In the genomic region with DNA sequence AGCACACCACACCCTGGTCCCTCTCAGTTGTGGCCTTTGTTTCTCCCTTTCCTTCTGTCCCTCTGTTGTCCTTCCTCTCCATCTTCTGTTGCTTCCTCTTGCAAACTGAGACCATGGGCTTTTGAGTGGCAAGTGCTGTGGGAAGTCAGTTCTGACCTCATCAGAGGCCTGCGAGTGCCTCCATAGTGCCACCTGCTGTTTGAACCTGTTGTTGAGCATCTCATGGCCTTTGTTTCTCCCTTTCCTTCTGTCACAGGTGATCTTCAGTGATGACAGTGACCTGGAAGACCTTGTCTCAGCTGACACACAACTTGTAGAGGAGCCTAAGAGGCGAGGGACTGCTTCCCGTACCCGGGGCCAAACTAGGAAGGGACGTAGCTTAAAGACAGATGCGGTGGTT, we compare ENCODE assay signal across 8 mouse cellular contexts. TPM values are rescaled to one million over a fixed set of nuclear protein-coding genes. Genes with fewer than 3 reads are reported as not detected.
DNase-seq lines count a peak whose midpoint lies in the region; ATAC-seq and TF ChIP-seq lines count a peak whose summit lies in the region.

No protein-coding gene starts in this region.

- H3K27me3 ChIP-seq in liver, adult 2 months (ENCODE audit: control insufficient read depth, insufficient read depth, low read length): no peaks in the 10 kb centered on the region
- H3K27me3 ChIP-seq in liver, embryonic 11.5 days (replicated peaks; ENCODE audit: control insufficient read depth, insufficient read depth, low read length): no peaks in the 10 kb centered on the region
- no peaks in the 10 kb centered on the region for H3K27me3 ChIP-seq in neural tube, embryonic 14.5 days (ENCODE audit: control insufficient read depth, insufficient read depth, low read length)

- no peak for ATAC-seq in liver, embryonic 11.5 days (replicated peaks; ENCODE audit: low FRiP score)
- ATAC-seq in common myeloid progenitor, adult 5-6 weeks (replicated peaks; ENCODE audit: low read depth, poor library complexity, severe bottlenecking): peak; percentile 84
- ATAC-seq in neural tube, embryonic 14.5 days (ENCODE audit: low read depth): 0 out of 2 replicates have a peak, but pooled peaks have one; percentile 41
- no peak; the same call in 1 of the 2 replicates for ATAC-seq in erythroblast, adult 5-6 weeks (replicated peaks; ENCODE audit: low FRiP score, poor library complexity, severe bottlenecking)

- H3K36me3 ChIP-seq in liver, adult 2 months (ENCODE audit: control insufficient read depth, insufficient read depth, low read length): no peaks in the 10 kb centered on the region
- H3K36me3 ChIP-seq in liver, embryonic 11.5 days (ENCODE audit: control insufficient read depth, insufficient read depth, low read length): peaks cover 67% of the 10 kb centered on the region
- H3K36me3 ChIP-seq in neural tube, embryonic 14.5 days (ENCODE audit: control insufficient read depth, insufficient read depth, low read length): no peaks in the 10 kb centered on the region

- DNase-seq in liver, adult 2 months (ENCODE audit: extremely low read depth, low read depth, low spot score): peak; percentile 48
- DNase-seq in liver, embryonic 11.5 days (ENCODE audit: low spot score): no peak
- DNase-seq in Muller cell, postnatal 12 days (ENCODE audit: inconsistent ontology term): peak; percentile 33
- peak; percentile 40 for DNase-seq in heart, postnatal 25 days (ENCODE audit: low spot score)
- peak; percentile 39 for DNase-seq in left cerebral cortex, postnatal 4 days

- intact Hi-C loops in heart, postnatal 25 days (cut with DNase I): loop anchor here (1.0 kb wide), 2 partner anchors 29 to 77 kb away; no protein-coding TSS in a partner anchor
- intact Hi-C loops in left cerebral cortex, postnatal 4 days (cut with DNase I): no loop called here

- no peak overlapping the region for H3K9ac ChIP-seq in liver, adult 2 months (ENCODE audit: low read depth, low read length)
- no peak overlapping the region for H3K9ac ChIP-seq in liver, embryonic 11.5 days (ENCODE audit: low read depth, low read length)
- no peak overlapping the region for H3K9ac ChIP-seq in neural tube, embryonic 14.5 days (replicated peaks; ENCODE audit: low read depth, low read length)

- TF ChIP-seq CTCF in liver, adult 2 months (IDR thresholded peaks at IDR 0.05; ENCODE audit: low read depth, low read length): peak; percentile 80

- no peak overlapping the region for H3K27ac ChIP-seq in liver, adult 2 months (replicated peaks; ENCODE audit: insufficient read depth, low read depth, low read length)
- no peak overlapping the region for H3K27ac ChIP-seq in liver, embryonic 11.5 days (ENCODE audit: low read depth, low read length)
- no peak overlapping the region for H3K27ac ChIP-seq in neural tube, embryonic 14.5 days (ENCODE audit: low read depth, low read length)

- H3K9me3 ChIP-seq in liver, embryonic 11.5 days (ENCODE audit: control insufficient read depth, low read length): no peaks in the 10 kb centered on the region
- no peaks in the 10 kb centered on the region for H3K9me3 ChIP-seq in neural tube, embryonic 14.5 days (ENCODE audit: control insufficient read depth, low read length)

- WGBS in liver, adult 2 months: 85% methylated on average over 6 of the region's 6 CpGs
- 88% methylated on average over 6 of the region's 6 CpGs for WGBS in liver, embryonic 11.5 days
- 88% methylated on average over 6 of the region's 6 CpGs for WGBS in neural tube, embryonic 14.5 days

- H3K4me1 ChIP-seq in liver, adult 2 months (ENCODE audit: control insufficient read depth, insufficient read depth, low read length): no peaks in the 10 kb centered on the region
- no peaks in the 10 kb centered on the region for H3K4me1 ChIP-seq in liver, embryonic 11.5 days (replicated peaks; ENCODE audit: control insufficient read depth, insufficient read depth, low read length)
- H3K4me1 ChIP-seq in neural tube, embryonic 14.5 days (ENCODE audit: control insufficient read depth, insufficient read depth, low read length): no peaks in the 10 kb centered on the region

- H3K4me3 ChIP-seq in liver, adult 2 months (ENCODE audit: insufficient read depth, low read depth, low read length): no peak overlapping the region
- no peak overlapping the region for H3K4me3 ChIP-seq in liver, embryonic 11.5 days (ENCODE audit: low read depth, low read length)
- no peak overlapping the region for H3K4me3 ChIP-seq in neural tube, embryonic 14.5 days (ENCODE audit: low read depth, low read length)

- no peak for TF ChIP-seq POLR2A in liver, adult 2 months (IDR thresholded peaks at IDR 0.05; ENCODE audit: extremely low read depth, insufficient read depth, low read length)

- H3K79me2 ChIP-seq in liver, adult 2 months (ENCODE audit: control insufficient read depth, insufficient read depth, low read length): no peaks in the 10 kb centered on the region

- H3K4me2 ChIP-seq in liver, embryonic 11.5 days: no peak overlapping the region
- H3K4me2 ChIP-seq in neural tube, embryonic 14.5 days (ENCODE audit: low read depth, low read length): no peak overlapping the region

RNA-seq across cellular contexts. Expression of a gene that starts 9.7 kb away (rescaled TPM):
- total RNA-seq in liver, adult 2 months (2014; rRNA removed): 137 and 195 TPM in 2 replicates
- polyA plus RNA-seq in liver, adult 2 months (2012; rRNA removed): 44.6 and 45.2 TPM in 2 replicates
- polyA plus RNA-seq in liver, embryonic 11.5 days (2014; fragmentation: Nextera tagmentation; extraction: Ambion mirVana): 236 and 254 TPM in 2 replicates
- 219 and 289 TPM in 2 replicates for total RNA-seq in common myeloid progenitor, adult 5-6 weeks (2017)
- total RNA-seq in heart, postnatal 25 days (2021): 100 to 1,000 TPM; 284 to 288 TPM
- 100 to 1,000 TPM; 390 to 395 TPM for total RNA-seq in left cerebral cortex, postnatal 4 days (2021)
- 546 and 560 TPM in 2 replicates for polyA plus RNA-seq in neural tube, embryonic 14.5 days (2014; fragmentation: Nextera tagmentation; extraction: Ambion mirVana)
- 71.1 and 131 TPM in 2 replicates for total RNA-seq in erythroblast, adult 5-6 weeks (2015; ENCODE audit: low replicate concordance)
- 120 and 128 TPM in 2 replicates for total RNA-seq in erythroblast, adult 5-6 weeks (2017; ENCODE audit: low replicate concordance)

RNA-seq across cellular contexts. Expression of a gene that starts 15.2 kb away (rescaled TPM):
- 25.5 and 27.6 TPM in 2 replicates for total RNA-seq in liver, adult 2 months (2014; rRNA removed)
- polyA plus RNA-seq in liver, adult 2 months (2012; rRNA removed): 32.0 and 32.3 TPM in 2 replicates
- 97.0 and 104 TPM in 2 replicates for polyA plus RNA-seq in liver, embryonic 11.5 days (2014; fragmentation: Nextera tagmentation; extraction: Ambion mirVana)
- total RNA-seq in common myeloid progenitor, adult 5-6 weeks (2017): 40.0 and 50.8 TPM in 2 replicates
- 10 to 100 TPM; 21.3 to 23.1 TPM for total RNA-seq in heart, postnatal 25 days (2021)
- 10 to 100 TPM; 60.2 to 65.9 TPM for total RNA-seq in left cerebral cortex, postnatal 4 days (2021)
- polyA plus RNA-seq in neural tube, embryonic 14.5 days (2014; fragmentation: Nextera tagmentation; extraction: Ambion mirVana): 89.1 and 99.2 TPM in 2 replicates
- 9.4 and 10.0 TPM in 2 replicates for total RNA-seq in erythroblast, adult 5-6 weeks (2015; ENCODE audit: low replicate concordance)
- total RNA-seq in erythroblast, adult 5-6 weeks (2017; ENCODE audit: low replicate concordance): 14.3 and 14.9 TPM in 2 replicates

RNA-seq across cellular contexts. Expression of a gene that starts 20.2 kb away (rescaled TPM):
- total RNA-seq in liver, adult 2 months (2014; rRNA removed): 0.09 and 0.27 TPM in 2 replicates
- 0.11 and 0.21 TPM in 2 replicates for polyA plus RNA-seq in liver, adult 2 months (2012; rRNA removed)
- polyA plus RNA-seq in liver, embryonic 11.5 days (2014; fragmentation: Nextera tagmentation; extraction: Ambion mirVana): 50.6 and 54.2 TPM in 2 replicates
- 24.6 and 39.7 TPM in 2 replicates for total RNA-seq in common myeloid progenitor, adult 5-6 weeks (2017)
- total RNA-seq in heart, postnatal 25 days (2021): 1 to 10 TPM in 1 of 2 experiments, under 1 TPM in 1; 0.65 to 1.9 TPM
- 1 to 10 TPM; 8.5 to 9.9 TPM for total RNA-seq in left cerebral cortex, postnatal 4 days (2021)
- polyA plus RNA-seq in neural tube, embryonic 14.5 days (2014; fragmentation: Nextera tagmentation; extraction: Ambion mirVana): 3.4 and 4.4 TPM in 2 replicates
- total RNA-seq in erythroblast, adult 5-6 weeks (2015; ENCODE audit: low replicate concordance): 4.8 and 10.9 TPM in 2 replicates
- 29.3 and 37.1 TPM in 2 replicates for total RNA-seq in erythroblast, adult 5-6 weeks (2017; ENCODE audit: low replicate concordance)

RNA-seq across cellular contexts. Expression of a gene that starts 34.3 kb away (rescaled TPM):
- 4.0 and 8.3 TPM in 2 replicates for total RNA-seq in liver, adult 2 months (2014; rRNA removed)
- 18.9 and 24.0 TPM in 2 replicates for polyA plus RNA-seq in liver, adult 2 months (2012; rRNA removed)
- 99.3 and 108 TPM in 2 replicates for polyA plus RNA-seq in liver, embryonic 11.5 days (2014; fragmentation: Nextera tagmentation; extraction: Ambion mirVana)
- 111 and 199 TPM in 2 replicates for total RNA-seq in common myeloid progenitor, adult 5-6 weeks (2017)
- total RNA-seq in heart, postnatal 25 days (2021): 10 to 100 TPM; 10.2 to 11.2 TPM
- 10 to 100 TPM; 28.7 to 29.2 TPM for total RNA-seq in left cerebral cortex, postnatal 4 days (2021)
- polyA plus RNA-seq in neural tube, embryonic 14.5 days (2014; fragmentation: Nextera tagmentation; extraction: Ambion mirVana): 25.8 and 26.8 TPM in 2 replicates
- 30.3 and 60.7 TPM in 2 replicates for total RNA-seq in erythroblast, adult 5-6 weeks (2015; ENCODE audit: low replicate concordance)
- 11.7 and 49.7 TPM in 2 replicates for total RNA-seq in erythroblast, adult 5-6 weeks (2017; ENCODE audit: low replicate concordance)

RNA-seq across cellular contexts. Expression of a gene that starts 37.0 kb away (rescaled TPM):
- total RNA-seq in liver, adult 2 months (2014; rRNA removed): 8.5 and 10.1 TPM in 2 replicates
- 44.3 and 51.4 TPM in 2 replicates for polyA plus RNA-seq in liver, adult 2 months (2012; rRNA removed)
- polyA plus RNA-seq in liver, embryonic 11.5 days (2014; fragmentation: Nextera tagmentation; extraction: Ambion mirVana): 58.8 and 60.7 TPM in 2 replicates
- total RNA-seq in common myeloid progenitor, adult 5-6 weeks (2017): 16.8 and 21.0 TPM in 2 replicates
- 10 to 100 TPM; 15.5 to 18.5 TPM for total RNA-seq in heart, postnatal 25 days (2021)
- total RNA-seq in left cerebral cortex, postnatal 4 days (2021): 10 to 100 TPM; 31.4 to 33.7 TPM
- 54.0 and 55.1 TPM in 2 replicates for polyA plus RNA-seq in neural tube, embryonic 14.5 days (2014; fragmentation: Nextera tagmentation; extraction: Ambion mirVana)
- 5.9 and 15.6 TPM in 2 replicates for total RNA-seq in erythroblast, adult 5-6 weeks (2015; ENCODE audit: low replicate concordance)
- 2.5 and 10.7 TPM in 2 replicates for total RNA-seq in erythroblast, adult 5-6 weeks (2017; ENCODE audit: low replicate concordance)

Comparison
In these comparisons a context has a peak if more than half of its experiments do, and no peak if none do; other contexts are left out.
1. ATAC-seq: peak in common myeloid progenitor, adult 5-6 weeks (single experiment) and neural tube, embryonic 14.5 days (single experiment); none in liver, embryonic 11.5 days (single experiment) and erythroblast, adult 5-6 weeks (single experiment).